Mouse (Mus musculus) gastrocnemius, postnatal 10 days (tissue): ENCODE data around the gene Enah. TPM values are rescaled to one million over a fixed set of nuclear protein-coding genes. Genes with fewer than 3 reads are reported as not detected.

Experiments
- DNase-seq: peaks from one replicate; pipeline ENCODE4 v3.0.0; 2021; ENCODE audit warnings: mixed read lengths
- total RNA-seq, 2 experiments: library from RNA; stranded (reverse); gene quantifications; 2 replicates each; pipeline ENCODE4 v1.2.3; 2021

The Enah gene
- total RNA-seq, 2 experiments from 2014 or later, result 98.5 to 134 TPM

DNA sequence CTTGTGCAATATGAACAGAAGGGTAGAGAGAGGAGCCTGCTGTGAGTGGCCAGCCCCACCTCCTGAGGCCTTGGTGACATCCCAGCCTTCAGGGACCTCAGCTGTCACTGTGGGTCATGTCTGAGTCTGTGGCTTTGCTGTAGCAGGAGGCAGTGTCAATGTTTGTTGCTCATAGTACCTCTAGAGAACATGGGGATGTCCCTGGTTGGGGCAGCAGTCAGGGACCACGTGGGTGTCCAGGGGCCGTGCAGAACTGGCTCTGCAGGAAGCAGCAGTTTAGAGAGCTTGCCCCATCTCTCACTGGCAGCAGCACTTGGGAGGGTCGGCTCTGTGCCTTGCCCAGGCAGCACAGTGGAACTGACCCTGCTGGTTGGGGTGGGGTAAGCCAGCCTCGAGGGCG lies 142.7 kb downstream of the Enah start:
- no peak for DNase-seq

DNA sequence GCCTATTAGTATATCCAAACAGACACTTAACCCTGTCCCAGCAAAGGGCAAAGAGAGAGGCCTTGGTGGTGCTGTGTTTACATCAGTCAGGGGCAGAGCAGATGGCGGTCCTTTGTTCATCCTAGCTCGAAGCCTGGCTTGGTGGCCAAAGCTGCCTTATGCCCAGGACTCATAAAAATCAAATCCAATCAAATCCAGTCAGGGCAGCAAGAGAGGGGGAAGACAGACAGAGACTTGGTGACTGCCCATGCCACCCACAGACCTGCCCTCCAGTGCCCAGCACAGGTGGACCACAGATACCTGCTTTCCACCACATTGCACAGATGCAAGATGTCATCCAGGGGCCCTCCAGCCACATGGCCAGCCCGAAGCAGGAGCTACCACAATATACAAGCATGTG lies 143.1 kb downstream of the Enah start:
- no peak for DNase-seq

DNA sequence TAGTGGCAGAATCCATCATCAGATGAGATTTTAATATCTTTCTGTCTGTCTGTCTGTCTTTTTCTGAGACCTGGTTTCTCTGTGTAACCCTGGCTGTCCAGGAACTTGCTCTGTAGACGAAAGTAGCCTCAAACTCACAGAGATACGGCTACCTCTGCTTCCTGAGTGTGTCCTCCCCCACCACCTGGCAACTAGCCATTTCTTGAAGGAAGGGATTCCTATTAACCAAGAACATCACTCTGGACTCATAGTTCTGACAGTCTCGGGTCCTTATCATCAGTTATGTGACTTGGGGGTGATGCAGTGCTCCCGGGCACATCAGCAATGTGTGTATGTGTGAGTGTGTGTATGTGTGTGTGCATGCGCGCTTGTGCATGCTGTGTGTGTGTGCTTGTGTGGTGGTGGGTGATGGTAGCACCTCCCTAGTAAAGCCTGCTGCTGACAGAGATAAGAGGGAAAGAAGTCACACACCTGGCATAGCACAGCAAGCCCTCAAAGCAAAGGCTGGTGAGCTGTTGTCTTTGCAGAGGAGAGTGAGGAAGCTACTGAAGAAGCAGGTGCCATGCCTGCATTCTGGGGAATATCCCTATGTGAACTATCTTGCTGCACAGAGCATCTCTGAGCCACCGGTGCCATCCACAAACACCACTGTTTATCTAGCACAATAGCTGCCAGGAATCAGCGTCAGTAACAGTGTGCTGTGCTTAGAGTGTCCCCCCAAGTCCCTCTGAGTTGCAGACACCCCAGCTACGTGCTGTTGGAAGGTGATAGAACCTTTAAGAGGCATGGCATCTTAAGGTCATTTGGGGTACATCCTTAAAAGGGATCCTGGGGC lies 146.5 kb downstream of the Enah start:
- DNase-seq, result no peak

DNA sequence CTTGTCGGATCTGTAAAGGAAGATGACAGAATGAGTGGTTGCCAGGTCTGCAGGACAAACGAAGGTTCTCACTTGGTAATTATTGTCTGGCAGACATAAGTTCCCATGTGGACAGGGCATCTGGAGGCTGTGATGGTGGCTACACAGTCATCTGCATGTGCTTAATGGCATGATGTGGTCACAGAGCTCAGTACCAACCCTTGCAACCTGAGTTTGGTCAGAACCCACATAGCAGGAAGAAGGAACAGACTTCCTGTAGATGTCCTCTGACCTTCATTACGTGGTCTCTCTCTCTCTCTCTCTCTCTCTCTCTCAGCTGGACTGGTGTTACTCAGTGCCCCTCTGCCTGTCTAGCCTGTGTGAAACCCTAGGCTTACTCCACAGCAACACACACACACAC lies 147.2 kb downstream of the Enah start:
- DNase-seq, result no peak

DNA sequence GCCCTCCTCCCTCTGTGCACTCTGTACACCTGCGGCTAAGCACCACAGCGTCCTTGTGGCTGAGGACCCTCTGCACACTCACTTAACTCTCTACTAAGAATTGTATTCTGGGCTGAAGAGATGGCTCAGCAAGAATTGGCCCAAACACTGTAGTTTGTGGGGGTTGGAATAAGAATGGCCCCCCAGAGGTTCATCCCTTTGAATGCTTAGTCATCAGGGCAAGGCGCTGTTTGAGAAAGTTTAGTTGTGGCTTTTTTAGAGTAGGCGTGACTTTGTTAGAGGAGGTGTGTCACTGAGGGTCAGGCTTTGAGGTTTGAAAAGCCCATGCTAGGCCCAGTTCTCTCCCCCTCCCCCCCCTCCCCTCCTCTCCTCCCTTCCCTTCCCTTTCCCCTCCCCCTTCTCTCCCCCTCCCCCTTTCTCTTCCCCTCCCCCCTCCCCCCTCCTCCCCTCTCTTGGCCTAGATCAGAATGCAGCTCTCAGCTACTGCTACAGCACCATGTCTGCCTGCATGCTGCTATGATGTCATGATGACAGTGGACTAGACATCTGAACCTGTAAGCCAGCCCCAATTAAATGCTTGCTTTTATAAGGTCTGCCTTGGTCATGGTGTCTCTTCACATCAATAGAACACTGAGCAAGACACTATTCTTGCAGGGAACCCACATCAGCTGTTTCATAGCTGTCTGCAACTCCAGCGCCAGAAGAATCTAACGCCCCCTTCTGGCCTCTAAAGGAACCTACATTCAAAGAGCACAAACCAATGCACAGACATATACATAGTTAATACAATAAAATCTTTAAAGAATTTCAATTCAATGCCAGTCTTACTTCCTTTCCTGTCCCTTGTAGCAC lies 153.1 kb downstream of the Enah start:
- DNase-seq, result no peak

DNA sequence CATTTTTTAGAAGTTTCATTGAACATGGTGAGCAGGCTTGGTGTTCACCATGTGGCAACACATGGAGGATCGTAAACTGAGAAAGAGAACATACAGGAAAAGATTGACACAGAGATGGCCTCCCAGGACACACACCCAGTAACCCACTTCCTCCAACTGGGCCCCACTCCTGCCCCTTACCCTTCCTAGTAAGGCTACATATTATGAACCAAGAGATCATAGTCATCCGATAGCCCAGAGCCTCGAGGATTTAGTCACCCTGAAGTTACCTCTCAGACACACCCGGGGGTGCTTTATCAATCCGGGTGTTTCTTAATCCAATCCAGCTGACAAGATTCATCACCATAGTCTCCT lies 153.9 kb downstream of the Enah start:
- DNase-seq, result no peak

DNA sequence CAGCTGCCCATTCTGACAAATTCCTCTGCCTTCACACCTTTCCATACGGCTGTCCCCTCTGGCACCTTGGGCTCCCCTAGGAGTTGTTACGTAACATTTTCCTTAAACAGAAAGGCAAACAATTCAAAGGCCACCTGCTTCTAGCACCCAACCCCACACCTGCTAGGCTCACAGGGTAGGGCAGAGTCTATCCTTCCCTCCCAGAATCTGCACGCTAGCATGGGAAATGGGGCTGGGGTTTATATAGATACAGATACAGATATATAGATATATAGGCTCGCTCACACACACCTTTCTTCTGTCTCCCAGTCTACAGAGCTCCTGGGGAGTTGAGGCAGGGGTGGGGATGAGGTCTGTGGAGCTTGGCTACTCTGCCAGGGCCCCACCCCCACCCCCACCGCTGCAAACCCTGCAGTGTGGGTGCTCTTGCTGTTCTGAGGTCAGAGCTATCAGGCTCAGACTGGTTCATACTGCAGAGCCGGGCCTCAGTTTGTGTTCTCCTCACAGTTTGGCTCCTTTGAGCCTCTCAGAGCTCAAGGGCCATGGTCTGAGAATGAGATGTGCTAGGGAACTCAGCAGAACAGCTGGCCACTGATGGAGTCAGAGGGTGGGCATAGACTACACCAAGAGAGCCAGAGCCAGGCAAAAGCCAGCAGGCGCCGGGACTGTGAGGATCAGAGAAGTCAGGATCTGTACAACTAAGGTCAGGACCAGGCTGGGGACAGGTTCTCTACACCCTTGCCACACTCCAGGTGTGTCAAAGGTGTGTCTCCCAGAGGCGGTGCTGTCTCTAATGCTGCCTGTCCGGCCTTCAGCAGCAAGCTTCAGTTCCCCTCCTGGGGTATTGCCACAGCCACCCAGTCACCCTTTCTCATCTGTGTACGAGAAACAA lies 154.6 kb downstream of the Enah start:
- no peak for DNase-seq

DNA sequence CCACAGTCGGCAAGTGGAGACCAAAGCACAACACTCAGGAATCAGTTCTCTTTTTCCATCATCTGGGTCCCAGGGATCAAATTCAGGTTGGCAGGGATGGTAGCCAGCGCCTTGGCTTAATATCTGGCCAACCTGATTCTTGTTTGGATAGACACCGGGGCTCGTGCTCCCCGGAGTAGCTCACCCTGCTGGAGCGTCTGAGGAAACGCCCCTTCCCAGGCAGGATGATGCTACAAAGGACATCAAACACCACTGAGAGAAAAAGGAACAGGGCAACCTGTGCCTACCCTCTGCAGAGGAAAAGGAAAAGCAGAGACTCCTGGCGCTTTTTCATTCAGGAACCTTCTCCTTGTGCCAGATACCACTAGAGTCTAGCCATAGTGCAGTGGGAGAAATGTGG lies 156.4 kb downstream of the Enah start:
- DNase-seq, result no peak

DNA sequence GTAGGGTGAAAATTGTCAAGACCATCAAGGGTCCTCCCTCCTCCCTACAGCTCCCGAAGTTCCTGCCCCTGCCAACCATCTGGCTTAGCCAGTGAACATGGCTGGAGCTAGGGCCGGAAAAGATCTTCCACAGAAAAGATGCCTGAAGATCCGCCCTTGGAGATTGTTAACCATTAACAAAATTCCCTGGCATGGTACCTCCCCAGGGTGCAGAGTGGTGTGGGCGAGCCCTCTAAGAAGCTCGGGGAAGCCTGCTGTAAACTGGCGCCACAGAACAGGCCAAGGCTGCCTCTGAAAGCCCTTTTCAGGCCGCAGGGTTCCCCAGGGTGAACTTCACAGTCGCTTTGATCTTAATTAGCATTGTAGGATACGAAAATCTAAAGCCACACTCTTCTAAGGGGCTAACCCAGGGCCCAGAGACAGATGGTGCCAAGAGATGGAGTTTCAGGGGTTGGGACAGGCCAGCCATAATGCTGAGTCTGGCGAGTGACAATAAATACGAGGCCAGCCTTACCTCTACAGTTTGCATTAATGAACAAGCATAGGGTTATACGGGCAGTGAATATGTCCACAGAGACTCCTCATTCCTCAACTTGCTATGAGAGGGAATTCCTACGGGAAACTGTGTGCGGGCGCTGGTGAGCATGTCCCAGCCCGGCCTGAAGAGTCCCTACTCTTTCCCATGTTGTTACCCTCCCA lies 157.0 kb downstream of the Enah start:
- no peak for DNase-seq

DNA sequence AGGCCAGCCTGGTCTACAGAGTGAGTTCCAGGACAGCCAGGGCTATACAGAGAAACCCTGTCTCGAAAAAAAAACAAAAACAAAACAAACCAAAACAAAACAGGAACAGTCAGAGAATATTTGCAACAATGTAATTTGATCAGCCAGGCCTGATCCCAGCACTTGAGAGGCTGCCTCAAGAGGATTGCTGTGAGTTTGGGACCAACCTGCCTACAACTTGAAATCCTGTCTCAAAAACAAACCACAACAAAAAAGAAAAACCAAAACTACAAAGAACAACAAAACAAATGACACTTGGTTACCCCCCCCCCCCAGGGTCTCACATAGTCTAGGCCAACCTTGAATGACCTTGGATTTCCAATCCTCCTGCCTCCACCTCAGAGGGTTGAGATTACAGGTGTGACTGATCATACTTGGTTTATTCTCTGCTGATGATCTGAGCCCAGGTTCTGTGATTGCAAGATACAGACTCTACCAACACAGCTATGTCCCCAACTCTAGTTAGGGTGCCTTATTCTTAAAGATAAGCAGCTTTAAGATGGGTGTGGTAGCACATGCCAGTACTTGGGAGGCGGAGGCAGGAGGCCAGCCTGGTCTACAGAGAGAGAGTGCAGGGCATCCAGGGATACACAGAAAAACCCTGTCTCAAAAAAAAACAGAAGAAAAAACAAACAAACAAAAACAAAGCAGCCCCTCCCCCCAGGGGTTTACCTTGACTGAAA lies 158.4 kb downstream of the Enah start:
- DNase-seq, result no peak

DNA sequence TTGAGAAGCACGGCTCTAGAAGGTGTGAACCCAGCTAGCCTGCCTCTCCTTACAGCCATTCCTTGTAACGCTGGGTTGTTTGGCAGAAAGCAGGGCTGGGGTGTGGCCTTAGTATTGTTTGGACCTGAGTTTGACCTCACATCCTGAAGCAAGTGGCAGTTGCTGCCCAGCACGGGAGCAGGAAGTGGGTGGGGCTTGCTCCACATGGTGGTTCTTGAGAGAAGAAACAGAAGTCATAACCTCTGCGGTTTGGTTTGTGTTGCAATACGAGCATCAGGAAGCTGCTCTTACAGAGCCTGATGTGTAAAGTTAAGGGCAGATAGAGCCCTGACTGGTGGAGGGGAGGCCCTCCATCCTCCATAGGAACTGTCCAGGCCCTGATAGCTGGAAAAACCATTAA lies 159.1 kb downstream of the Enah start:
- peak; percentile 33 for DNase-seq

DNA sequence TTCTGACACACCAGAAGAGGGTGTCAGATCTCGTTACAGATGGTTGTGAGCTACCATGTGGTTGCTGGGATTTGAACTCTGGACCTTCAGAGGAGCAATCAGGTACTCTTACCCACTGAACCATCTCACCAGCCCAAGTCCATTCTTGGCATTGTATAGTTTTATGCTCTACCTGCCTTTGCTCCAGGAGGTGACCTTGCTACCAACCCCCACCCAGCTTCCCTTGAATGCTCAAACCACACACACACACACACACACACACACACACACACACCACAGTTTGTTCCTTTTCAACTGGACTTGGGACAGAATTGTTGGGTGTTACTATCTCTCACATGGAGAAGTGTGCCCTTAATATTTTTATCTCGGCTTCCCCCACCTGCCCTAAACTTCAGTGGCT lies 163.5 kb downstream of the Enah start:
- no peak for DNase-seq

DNA sequence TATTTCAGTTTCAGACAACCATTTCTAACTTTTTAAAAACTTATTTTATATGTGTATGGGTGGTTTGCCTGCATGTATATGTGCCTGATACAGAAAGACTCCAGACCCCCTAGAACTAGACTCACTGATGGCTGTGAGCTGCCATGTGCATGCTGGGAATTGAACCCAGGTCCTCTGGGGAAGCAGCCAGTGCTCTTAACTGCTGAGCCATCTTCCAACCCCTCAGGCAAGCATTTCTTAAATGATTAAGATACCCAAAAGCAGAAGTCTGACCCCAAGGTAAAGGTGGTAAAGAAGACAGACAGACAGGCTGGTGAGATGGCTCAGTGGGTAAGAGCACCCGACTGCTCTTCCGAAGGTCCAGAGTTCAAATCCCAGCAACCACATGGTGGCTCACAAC lies 165.0 kb downstream of the Enah start:
- no peak for DNase-seq

DNA sequence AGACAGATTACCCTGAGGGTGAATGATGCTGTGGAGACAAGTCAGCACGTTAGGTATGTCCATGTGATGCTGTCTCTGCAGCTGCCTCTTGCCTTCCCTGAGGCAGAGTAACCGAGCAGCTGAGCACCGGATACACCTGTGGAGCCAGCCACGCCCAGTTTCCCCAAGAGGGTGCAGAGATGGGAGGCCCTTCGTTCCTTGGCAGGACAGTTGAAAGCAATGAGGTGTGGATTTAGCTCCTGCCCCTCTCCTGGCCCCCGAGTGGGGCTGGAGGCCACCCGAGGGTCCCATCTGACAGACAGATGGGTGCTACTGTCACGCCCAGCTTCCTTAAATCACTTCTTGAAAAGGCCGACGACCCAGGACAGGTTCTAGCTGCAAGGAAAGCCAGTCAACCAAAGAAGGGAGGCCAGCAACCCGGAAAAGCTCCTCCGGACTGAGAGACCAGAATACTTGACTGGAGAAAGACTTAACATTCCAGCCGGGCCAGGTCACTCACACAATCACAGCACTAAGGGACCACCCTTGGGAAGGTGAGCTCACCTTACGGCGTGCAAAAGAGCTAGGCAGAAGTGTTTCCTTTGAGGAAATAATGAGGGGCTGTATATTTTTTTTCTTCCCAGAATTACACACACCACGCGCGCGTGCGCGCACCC lies 166.6 kb downstream of the Enah start:
- DNase-seq, result peak; percentile 18

DNA sequence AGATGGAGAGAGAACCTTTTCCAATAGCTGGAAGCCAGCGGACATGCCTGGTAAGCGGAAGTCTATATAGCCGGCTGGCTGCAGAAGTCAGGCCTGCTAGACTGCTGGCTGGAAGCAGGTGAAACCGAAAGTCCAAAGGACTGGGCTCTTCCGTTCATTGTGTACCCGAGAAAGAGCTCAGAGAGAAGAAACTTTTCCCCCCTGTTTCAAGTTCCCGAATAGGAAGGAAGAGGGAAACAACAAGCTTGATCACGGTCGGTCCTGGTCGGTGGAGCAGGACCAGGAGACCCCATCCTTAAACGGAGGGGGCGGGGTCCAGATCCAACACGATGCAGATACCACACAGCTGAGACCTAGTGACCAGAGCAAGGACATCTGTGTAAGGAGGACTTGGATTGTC lies 167.3 kb downstream of the Enah start:
- DNase-seq, result no peak

DNA sequence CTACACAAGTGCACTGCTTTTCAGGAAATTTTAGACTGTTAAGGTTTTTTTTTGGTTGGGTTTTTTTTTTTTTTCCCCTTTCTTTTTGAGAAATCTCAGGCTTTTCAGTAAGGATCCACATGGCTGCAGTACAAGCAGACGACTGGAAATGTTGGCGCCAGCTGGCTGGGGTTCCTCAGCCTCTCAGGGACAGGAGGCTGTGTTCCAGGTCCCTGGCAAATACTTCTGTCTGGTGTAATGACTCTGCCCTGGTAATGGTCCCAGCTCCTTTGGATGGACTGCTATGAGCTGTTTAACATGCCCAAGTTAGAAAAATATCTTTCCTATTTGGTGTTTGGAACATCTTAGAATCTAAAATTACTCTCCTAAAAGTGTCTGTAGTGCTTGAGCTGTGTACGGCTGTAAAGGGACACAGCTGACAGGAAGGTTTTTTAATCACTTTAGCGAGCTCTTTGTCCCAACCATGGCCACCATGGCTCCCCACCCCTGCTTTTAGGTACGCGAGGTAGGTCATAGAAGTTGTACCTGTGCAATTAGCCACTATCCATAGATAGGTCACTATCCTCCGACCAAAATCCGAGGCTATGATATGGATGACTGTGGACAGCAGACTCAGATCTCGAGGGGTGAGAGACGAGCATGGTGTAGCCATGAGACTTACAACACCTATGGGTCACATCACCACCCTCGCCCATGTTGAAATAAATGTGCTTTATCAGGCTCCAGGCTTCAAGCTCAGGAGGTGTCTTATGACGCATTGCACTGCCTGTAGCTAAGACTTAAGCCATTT lies 168.1 kb downstream of the Enah start:
- peak; percentile 81 for DNase-seq

DNA sequence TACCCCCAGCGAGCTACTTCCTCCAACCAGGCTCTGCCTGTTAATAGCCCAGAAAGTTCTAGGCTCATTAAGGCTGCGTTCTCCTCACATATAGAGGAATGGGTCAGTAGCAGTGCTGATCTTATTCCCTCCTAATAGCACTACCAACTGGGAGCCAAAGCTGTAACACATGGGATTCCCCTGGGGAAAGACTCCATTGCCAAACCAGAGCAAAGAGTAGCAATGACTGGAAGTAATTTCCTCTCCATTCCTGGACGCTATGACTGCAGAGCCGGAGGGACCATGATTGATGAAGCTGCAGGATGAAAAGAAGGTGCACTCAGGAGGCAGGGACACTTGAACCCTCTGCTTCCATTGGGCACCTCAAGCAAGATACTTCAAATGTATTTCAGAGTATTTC lies 169.3 kb downstream of the Enah start:
- no peak for DNase-seq

DNA sequence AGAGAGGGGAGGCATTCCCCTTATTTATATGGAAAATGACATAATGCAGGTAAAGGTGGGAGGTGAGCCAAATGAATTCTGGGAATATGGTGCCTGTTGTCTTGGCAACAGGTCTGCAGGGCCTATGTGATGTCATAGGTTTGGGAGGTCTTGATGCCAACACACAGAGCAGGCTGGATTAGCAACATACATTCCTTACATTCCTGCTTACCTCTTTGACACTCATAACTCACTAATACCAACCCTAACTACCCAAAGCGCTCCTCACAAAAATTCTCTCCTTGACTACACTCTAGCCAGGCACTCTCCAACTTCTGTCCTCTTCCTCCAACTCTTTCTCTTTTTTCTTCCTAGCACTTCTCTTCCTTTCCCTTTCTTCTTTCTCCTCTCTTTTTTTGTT lies 171.6 kb downstream of the Enah start:
- no peak for DNase-seq

DNA sequence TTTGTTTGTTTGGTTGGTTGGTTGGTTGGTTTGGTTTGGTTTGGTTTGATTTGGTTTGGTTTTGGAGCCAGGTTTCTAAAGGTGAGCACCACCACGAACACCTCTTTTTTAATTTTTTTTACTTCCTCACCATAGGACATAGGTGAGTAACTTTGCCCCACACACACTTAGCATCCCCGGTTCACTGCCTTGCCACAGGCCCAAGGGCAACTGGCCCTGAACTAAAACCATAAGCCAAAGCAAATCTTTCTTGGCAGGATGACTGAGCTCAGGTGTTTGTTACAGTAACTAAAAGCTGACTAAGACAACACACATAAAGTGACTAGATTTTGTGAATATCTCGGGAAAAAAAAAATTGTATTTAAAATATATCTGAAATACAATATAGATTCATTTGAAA lies 172.4 kb downstream of the Enah start:
- DNase-seq, result no peak
